Mouse (Mus musculus): ENCODE data around the gene Ogfod1. TPM values are rescaled to one million over a fixed set of nuclear protein-coding genes. Genes with fewer than 3 reads are reported as not detected.

Gene Ogfod1
- total and polyA plus RNA-seq, 3 experiments, result 11.3 to 30.3 (median 28.0) TPM

GRCm38 (mm10) chr8:94052696-94053095 is 15.7 kb downstream of the Ogfod1 start:
- no peak for TF ChIP-seq POLR2A (IDR thresholded peaks at IDR 0.05; ENCODE audit: insufficient read depth, low read depth, low read length)
- TF ChIP-seq EP300 (IDR thresholded peaks at IDR 0.05; ENCODE audit: insufficient read depth, low read depth, low read length), result no peak
- TF ChIP-seq CTCF (IDR thresholded peaks at IDR 0.05), result no peak
- intact Hi-C loops (cut with DNase I), result loop anchor here (10.0 kb wide), 1 partner anchor 388 kb away; no protein-coding TSS in a partner anchor
- no peak overlapping the region for H3K9ac ChIP-seq (ENCODE audit: low read depth, low read length)
- no peak for DNase-seq
- H3K36me3 ChIP-seq (ENCODE audit: control insufficient read depth, insufficient read depth, low read length), result no peaks in the 10 kb centered on the region; the same call in 1 of the 2 replicates
- no peak overlapping the region for H3K27ac ChIP-seq
- H3K79me2 ChIP-seq (replicated peaks; ENCODE audit: control insufficient read depth, insufficient read depth, low read length), result no peaks in the 10 kb centered on the region
- H3K4me3 ChIP-seq, result no peak overlapping the region
- no peaks in the 10 kb centered on the region for H3K4me1 ChIP-seq (ENCODE audit: control insufficient read depth, insufficient read depth, low read length)
- 83% methylated on average over 12 of the region's 12 CpGs for WGBS
- no peaks in the 10 kb centered on the region for H3K27me3 ChIP-seq (ENCODE audit: control insufficient read depth, insufficient read depth, low read length)

DNA sequence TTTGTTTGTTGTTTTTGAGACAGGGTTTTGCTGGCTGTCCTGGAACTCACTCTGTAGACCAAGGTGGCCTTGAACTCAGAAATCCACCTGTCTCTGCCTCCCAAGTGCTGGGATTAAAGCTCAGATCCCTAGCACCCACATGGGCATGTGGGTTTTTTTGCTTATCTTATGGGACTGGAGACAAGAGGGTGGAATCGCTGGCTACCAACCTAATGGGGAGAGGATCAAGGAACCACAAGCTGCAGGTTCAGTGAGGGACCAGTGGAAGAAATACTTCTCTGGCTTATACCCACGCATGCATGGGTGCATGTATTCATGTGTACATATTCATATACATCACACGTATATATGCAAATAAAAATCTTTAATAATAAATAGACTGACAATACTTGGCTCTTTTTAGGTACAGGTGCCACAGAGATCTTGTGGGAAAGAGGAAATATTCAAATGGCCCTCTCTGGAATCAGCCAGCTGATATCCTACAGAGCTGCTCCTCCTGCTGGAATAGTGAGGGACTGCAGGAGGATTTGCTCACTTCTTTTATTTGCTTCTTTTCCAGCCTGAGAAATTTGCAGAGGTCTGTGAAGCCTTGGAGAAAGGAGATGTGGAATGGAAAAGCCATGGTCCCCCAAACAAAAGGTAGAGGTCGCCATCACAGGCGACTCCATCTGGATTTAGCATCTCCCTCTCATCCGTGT is 20.3 kb downstream of the Ogfod1 start:
- H3K79me2 ChIP-seq (replicated peaks; ENCODE audit: control insufficient read depth, insufficient read depth, low read length), result no peaks in the 10 kb centered on the region
- H3K27ac ChIP-seq, result no peak overlapping the region
- intact Hi-C loops (cut with DNase I), result loop anchor here (5.0 to 10.0 kb wide), 3 partner anchors 95 to 465 kb away; no protein-coding TSS in a partner anchor
- no peak overlapping the region for H3K4me3 ChIP-seq
- no peaks in the 10 kb centered on the region for H3K4me1 ChIP-seq (ENCODE audit: control insufficient read depth, insufficient read depth, low read length)
- H3K9ac ChIP-seq (ENCODE audit: low read depth, low read length), result no peak overlapping the region
- no peaks in the 10 kb centered on the region; the same call in 1 of the 2 replicates for H3K36me3 ChIP-seq (ENCODE audit: control insufficient read depth, insufficient read depth, low read length)
- WGBS, result 62% methylated on average over 6 of the region's 6 CpGs
- peak; percentile 8 to 53 for DNase-seq
- H3K27me3 ChIP-seq (ENCODE audit: control insufficient read depth, insufficient read depth, low read length), result no peaks in the 10 kb centered on the region
- TF ChIP-seq POLR2A (IDR thresholded peaks at IDR 0.05; ENCODE audit: insufficient read depth, low read depth, low read length) (no peak), CTCF (IDR thresholded peaks at IDR 0.05) (peak; percentile 88), EP300 (IDR thresholded peaks at IDR 0.05; ENCODE audit: insufficient read depth, low read depth, low read length) (no peak)

DNA sequence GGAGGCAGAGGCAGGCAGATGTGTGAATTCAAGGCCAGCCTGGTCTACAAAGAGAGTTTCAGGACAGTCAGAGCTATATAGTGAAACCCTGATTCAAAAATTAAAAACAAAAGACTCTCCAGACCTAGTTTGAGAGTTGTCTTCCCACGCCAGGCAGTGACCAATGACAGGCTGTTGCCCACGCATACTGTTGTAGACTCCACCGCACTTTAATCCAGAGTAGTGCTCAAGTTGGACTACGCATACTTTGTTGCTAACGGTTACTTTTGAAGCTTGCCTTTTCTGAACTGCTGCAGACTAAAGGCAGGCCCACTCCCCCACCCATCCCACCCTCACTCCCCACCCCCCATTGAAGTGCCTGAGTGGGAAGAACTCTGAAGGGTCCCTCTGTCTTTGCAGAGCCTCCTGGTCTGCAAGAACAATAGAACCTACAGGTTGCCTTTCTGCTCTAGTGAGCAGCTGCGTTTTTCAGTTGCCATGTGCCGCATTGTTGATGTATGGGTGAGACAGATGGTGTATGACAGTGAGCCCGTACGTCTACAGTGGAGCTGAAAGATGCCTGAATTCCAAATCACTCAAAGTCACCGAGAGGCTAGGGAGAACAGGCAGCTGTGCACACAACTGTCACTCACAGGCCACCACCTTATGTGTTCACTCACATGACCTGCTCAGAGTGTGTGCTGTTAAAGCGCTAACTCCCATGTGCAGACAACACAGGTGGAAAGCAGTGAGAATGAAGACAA is 29.3 kb downstream of the Ogfod1 start:
- no peak overlapping the region for H3K9ac ChIP-seq (ENCODE audit: low read depth, low read length)
- DNase-seq, result no peak
- intact Hi-C loops (cut with DNase I), result no loop called here
- H3K36me3 ChIP-seq (ENCODE audit: control insufficient read depth, insufficient read depth, low read length), result no peaks in the 10 kb centered on the region
- H3K27ac ChIP-seq, result no peak overlapping the region
- H3K27me3 ChIP-seq (ENCODE audit: control insufficient read depth, insufficient read depth, low read length), result no peaks in the 10 kb centered on the region
- 93% methylated on average over 11 of the region's 11 CpGs for WGBS
- TF ChIP-seq POLR2A (IDR thresholded peaks at IDR 0.05; ENCODE audit: insufficient read depth, low read depth, low read length) (no peak), EP300 (IDR thresholded peaks at IDR 0.05; ENCODE audit: insufficient read depth, low read depth, low read length) (no peak), CTCF (IDR thresholded peaks at IDR 0.05) (no peak)
- H3K79me2 ChIP-seq (replicated peaks; ENCODE audit: control insufficient read depth, insufficient read depth, low read length), result no peaks in the 10 kb centered on the region
- H3K4me1 ChIP-seq (ENCODE audit: control insufficient read depth, insufficient read depth, low read length), result no peaks in the 10 kb centered on the region
- H3K4me3 ChIP-seq, result no peak overlapping the region

GRCm38 (mm10) chr8:94068793-94069192 is 31.8 kb downstream of the Ogfod1 start:
- H3K27ac ChIP-seq, result no peak overlapping the region
- H3K4me1 ChIP-seq (ENCODE audit: control insufficient read depth, insufficient read depth, low read length), result no peaks in the 10 kb centered on the region
- H3K9ac ChIP-seq (ENCODE audit: low read depth, low read length), result no peak overlapping the region
- H3K4me3 ChIP-seq, result no peak overlapping the region
- no peak for DNase-seq
- intact Hi-C loops (cut with DNase I), result no loop called here
- H3K27me3 ChIP-seq (ENCODE audit: control insufficient read depth, insufficient read depth, low read length), result no peaks in the 10 kb centered on the region
- no peaks in the 10 kb centered on the region for H3K79me2 ChIP-seq (replicated peaks; ENCODE audit: control insufficient read depth, insufficient read depth, low read length)
- 69% methylated on average over 7 of the region's 7 CpGs for WGBS
- H3K36me3 ChIP-seq (ENCODE audit: control insufficient read depth, insufficient read depth, low read length), result no peaks in the 10 kb centered on the region
- TF ChIP-seq POLR2A (IDR thresholded peaks at IDR 0.05; ENCODE audit: insufficient read depth, low read depth, low read length) (no peak), CTCF (IDR thresholded peaks at IDR 0.05) (no peak), EP300 (IDR thresholded peaks at IDR 0.05; ENCODE audit: insufficient read depth, low read depth, low read length) (no peak)

GRCm38 (mm10) chr8:94076461-94077192 is 39.6 kb downstream of the Ogfod1 start:
- 82% methylated on average over 12 of the region's 12 CpGs for WGBS
- H3K27me3 ChIP-seq (ENCODE audit: control insufficient read depth, insufficient read depth, low read length), result no peaks in the 10 kb centered on the region
- intact Hi-C loops (cut with DNase I), result no loop called here
- no peak overlapping the region for H3K9ac ChIP-seq (ENCODE audit: low read depth, low read length)
- H3K79me2 ChIP-seq (replicated peaks; ENCODE audit: control insufficient read depth, insufficient read depth, low read length), result no peaks in the 10 kb centered on the region
- TF ChIP-seq EP300 (IDR thresholded peaks at IDR 0.05; ENCODE audit: insufficient read depth, low read depth, low read length), result no peak
- no peak for TF ChIP-seq POLR2A (IDR thresholded peaks at IDR 0.05; ENCODE audit: insufficient read depth, low read depth, low read length)
- no peak for TF ChIP-seq CTCF (IDR thresholded peaks at IDR 0.05)
- DNase-seq, result no peak
- H3K4me1 ChIP-seq (ENCODE audit: control insufficient read depth, insufficient read depth, low read length), result no peaks in the 10 kb centered on the region
- no peak overlapping the region for H3K27ac ChIP-seq
- no peak overlapping the region for H3K4me3 ChIP-seq
- no peaks in the 10 kb centered on the region for H3K36me3 ChIP-seq (ENCODE audit: control insufficient read depth, insufficient read depth, low read length)

Data from heart, adult 2 months (tissue).